Mouse (Mus musculus) limb, embryonic 12.5 days (tissue): ENCODE results near the gene Glp2r. TPM values are rescaled to one million over a fixed set of nuclear protein-coding genes. Genes with fewer than 3 reads are reported as not detected.

Experiments
- ATAC-seq: fragments of 200-750 bp; cut with Nextera tagmentation; 2 replicates; pipeline ENCODE4 v1.8.0; 2017; ENCODE audit warnings: low read depth, moderate TSS enrichment; ENCODE audit not compliant: insufficient number of reproducible peaks, insufficient read depth, low FRiP score, low TSS enrichment
- H3K27ac ChIP-seq: fragments of 300-500 bp; sonication (generic); 2 replicates; pipeline ENCODE4 v1.5.1; 2016; ENCODE audit warnings: mild to moderate bottlenecking, moderate library complexity
- H3K27me3 ChIP-seq: fragments of 300-500 bp; sonication (generic); 2 replicates; pipeline ENCODE4 v1.6.1; 2016; ENCODE audit warnings: mild to moderate bottlenecking, moderate library complexity
- H3K36me3 ChIP-seq: fragments of 300-500 bp; sonication (generic); 2 replicates; pipeline ENCODE4 v1.6.1; 2016; ENCODE audit warnings: mild to moderate bottlenecking, moderate library complexity
- H3K4me1 ChIP-seq: fragments of 300-500 bp; sonication (generic); replicated peaks from 2 replicates; pipeline ENCODE4 v1.6.1; 2016
- H3K4me2 ChIP-seq: fragments of 300-500 bp; sonication (generic); 2 replicates; pipeline ENCODE4 v1.6.1; 2016; ENCODE audit warnings: mild to moderate bottlenecking, moderate library complexity
- H3K4me3 ChIP-seq: fragments of 300-500 bp; sonication (generic); replicated peaks from 2 replicates; pipeline ENCODE4 v1.5.1; 2016; ENCODE audit warnings: mild to moderate bottlenecking
- H3K9ac ChIP-seq: fragments of 300-500 bp; sonication (generic); replicated peaks from 2 replicates; pipeline ENCODE4 v1.6.1; 2016; ENCODE audit warnings: mild to moderate bottlenecking, moderate library complexity
- H3K9me3 ChIP-seq: fragments of 300-500 bp; sonication (generic); 2 replicates; pipeline ENCODE4 v1.6.1; 2016; ENCODE audit warnings: mild to moderate bottlenecking, moderate library complexity
- WGBS: fragments of 180-500 bp; shearing (Covaris S2); methylation state at CpG from one replicate; pipeline ENCODE4 v1.1.7; 2016; 5-methylcytosine and 5-hydroxymethylcytosine counted together
- polyA plus RNA-seq: library from polyadenylated mRNA; unstranded; fragments of >200 nt; fragmentation: Nextera tagmentation; extraction: Ambion mirVana; gene quantifications from 2 replicates; pipeline ENCODE4 v1.2.1, GENCODE M21; 2016

The Glp2r gene
- polyA plus RNA-seq, 1 experiment from 2014 or later: not detected

DNA sequence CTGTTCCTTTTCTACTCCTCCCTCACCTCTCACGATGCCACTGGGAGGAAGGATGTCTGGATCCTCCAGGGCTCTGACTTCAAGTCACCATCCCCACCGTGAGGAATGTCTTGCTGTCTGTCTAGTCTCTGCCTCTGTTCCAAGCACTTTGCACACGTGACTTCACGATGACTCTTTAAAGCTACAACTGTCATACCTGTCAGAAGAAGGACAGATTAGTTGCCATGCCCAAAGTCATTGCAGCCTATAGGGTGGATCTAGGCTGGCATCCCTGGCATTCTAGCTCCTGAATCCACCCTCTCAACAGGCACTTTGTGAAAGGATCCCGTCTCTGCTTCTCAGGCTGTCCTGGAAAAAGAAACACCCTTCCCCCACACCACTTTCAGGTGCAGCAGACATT, 91.7 kb downstream of the Glp2r start:
- H3K4me2 ChIP-seq: no peak overlapping the region
- no peak overlapping the region for H3K9ac ChIP-seq
- H3K36me3 ChIP-seq: no peaks in the 10 kb centered on the region
- no peaks in the 10 kb centered on the region for H3K9me3 ChIP-seq
- H3K4me1 ChIP-seq: no peaks in the 10 kb centered on the region
- no peaks in the 10 kb centered on the region for H3K27me3 ChIP-seq
- 75% methylated on average over 5 of the region's 5 CpGs for WGBS
- no peak for ATAC-seq
- H3K27ac ChIP-seq: no peak overlapping the region
- H3K4me3 ChIP-seq: no peak overlapping the region

DNA sequence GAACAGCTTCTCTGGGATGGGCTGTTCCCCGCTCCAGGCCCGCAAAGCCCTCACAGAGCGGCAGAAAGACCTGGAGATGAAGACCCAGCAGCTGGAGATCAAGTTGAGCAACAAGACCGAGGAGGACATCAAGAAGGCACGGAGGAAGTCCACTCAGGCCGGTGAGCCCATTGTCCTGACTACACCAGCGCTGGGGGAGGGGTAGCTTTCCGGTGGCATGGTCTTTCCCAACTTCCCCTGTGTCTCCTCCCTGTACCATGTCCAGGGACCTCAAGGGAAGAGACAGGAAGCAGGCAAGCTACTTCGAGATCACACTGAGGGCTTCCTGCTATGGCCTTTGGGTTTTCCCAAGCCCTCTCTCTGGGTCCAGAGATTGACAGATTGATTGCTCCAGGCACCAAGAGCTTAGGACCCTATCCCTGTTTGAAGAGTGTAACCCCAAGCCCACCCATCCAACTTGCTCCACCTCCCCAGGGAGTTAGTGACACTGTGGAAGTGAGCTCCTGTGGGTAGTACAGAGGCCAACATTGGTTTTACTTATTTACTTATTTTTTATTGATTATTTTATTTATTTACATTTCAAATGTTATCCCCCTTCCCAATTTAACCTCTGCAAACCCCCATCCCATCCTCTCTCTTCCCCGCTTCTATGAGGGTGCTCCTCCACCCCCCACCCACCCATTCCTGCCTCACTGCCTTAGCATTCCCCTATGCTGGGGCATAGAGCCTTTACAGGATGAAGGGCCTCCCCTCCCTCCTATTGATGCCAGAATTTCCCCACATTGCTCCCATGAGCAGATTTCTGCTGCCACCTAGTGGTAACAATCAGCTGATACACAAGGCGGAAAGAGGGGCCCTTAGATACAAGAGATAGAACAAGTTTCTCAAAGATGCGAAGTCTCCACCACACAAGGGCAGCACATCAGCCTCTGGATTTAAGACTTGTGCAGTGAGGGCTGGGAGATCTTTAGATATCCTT, 95.1 kb downstream of the Glp2r start:
- Histone ChIP-seq H3K36me3 (no peaks in the 10 kb centered on the region), H3K9me3 (no peaks in the 10 kb centered on the region), H3K4me3 (no peak overlapping the region), H3K4me2 (no peak overlapping the region), H3K27me3 (no peaks in the 10 kb centered on the region), H3K4me1 (no peaks in the 10 kb centered on the region), H3K9ac (no peak overlapping the region), H3K27ac (no peak overlapping the region)
- 63% methylated on average over 12 of the region's 12 CpGs for WGBS
- no peak for ATAC-seq

DNA sequence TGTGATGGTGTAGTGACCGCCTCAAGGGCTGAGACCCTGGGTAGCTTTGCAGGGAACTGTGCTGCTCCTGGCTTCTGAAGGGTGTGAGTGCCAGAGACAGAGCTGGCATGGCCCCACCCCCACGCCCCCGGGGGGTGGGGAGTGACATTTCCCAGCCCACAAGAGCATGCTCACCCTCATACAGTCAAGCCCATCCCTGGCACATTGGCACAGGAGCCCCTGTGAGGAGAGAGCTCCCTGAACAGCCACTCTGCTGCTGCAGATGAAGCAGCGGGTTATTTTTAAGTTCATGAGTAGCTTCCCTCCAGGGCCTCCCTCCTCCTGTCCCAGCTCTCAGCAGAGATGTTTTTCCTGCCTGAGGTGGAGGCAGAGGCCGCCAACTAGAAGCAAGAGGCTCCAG, 98.8 kb downstream of the Glp2r start:
- Histone ChIP-seq H3K4me3 (no peak overlapping the region), H3K9ac (no peak overlapping the region), H3K27me3 (no peaks in the 10 kb centered on the region), H3K36me3 (no peaks in the 10 kb centered on the region), H3K4me1 (no peaks in the 10 kb centered on the region), H3K9me3 (no peaks in the 10 kb centered on the region), H3K4me2 (no peak overlapping the region), H3K27ac (no peak overlapping the region)
- WGBS: 74% methylated on average over 5 of the region's 5 CpGs
- ATAC-seq: no peak

DNA sequence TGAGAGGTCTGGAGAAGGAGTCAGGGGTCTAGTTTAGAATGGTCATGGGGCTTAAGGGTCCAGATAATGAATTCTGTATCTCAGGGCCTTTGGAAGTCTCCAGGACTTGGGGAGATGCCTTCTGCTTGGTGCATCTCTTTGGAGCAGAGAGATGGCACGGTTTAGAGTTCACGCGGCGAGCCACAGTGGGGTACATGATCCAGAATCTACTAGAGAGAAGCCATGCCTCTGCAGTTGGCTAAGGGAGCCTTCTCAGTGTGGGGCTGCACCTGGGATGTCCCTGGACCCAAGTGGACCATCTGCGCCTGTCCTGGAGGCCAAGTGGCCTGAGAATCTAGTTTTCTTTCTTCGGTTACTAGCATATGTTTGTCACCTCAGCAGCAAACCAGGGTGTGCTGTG, 100.9 kb downstream of the Glp2r start:
- no peak overlapping the region for H3K9ac ChIP-seq
- 94% methylated on average over 6 of the region's 6 CpGs for WGBS
- no peaks in the 10 kb centered on the region for H3K27me3 ChIP-seq
- H3K36me3 ChIP-seq: no peaks in the 10 kb centered on the region
- no peaks in the 10 kb centered on the region for H3K9me3 ChIP-seq
- no peaks in the 10 kb centered on the region for H3K4me1 ChIP-seq
- H3K4me3 ChIP-seq: no peak overlapping the region
- H3K4me2 ChIP-seq: no peak overlapping the region
- H3K27ac ChIP-seq: no peak overlapping the region
- no peak for ATAC-seq

DNA sequence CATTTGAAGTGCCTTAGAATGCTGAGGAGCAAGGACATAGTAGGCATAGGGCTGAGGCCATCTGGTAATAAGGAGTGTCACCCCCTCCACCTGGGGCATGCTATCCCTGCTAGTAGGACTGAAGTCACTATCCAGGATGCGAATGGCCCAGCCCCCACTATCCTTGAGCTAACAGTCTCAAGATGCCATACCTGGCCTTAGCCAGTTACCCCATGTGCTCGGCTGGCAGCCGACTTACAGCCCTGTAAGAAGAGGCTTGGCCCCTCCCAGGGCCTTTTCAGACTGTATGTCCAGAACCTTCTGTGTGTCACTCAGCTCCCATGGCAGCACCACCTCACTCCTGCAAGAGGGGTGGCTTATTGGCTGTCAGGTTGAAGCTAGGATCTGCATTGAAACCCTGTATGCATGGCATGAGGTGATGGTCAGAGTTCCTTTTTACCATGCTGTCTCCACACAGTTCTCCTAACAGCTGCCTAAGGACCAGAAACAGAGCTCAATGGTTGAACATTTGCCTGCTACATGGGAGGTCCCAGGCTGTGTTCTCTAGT, 102.4 kb downstream of the Glp2r start:
- Histone ChIP-seq H3K4me2 (no peak overlapping the region), H3K4me1 (no peaks in the 10 kb centered on the region), H3K9me3 (no peaks in the 10 kb centered on the region), H3K9ac (no peak overlapping the region), H3K4me3 (no peak overlapping the region), H3K27ac (no peak overlapping the region), H3K27me3 (no peaks in the 10 kb centered on the region), H3K36me3 (no peaks in the 10 kb centered on the region)
- WGBS: 82% methylated on average over 3 of the region's 3 CpGs
- ATAC-seq: no peak

DNA sequence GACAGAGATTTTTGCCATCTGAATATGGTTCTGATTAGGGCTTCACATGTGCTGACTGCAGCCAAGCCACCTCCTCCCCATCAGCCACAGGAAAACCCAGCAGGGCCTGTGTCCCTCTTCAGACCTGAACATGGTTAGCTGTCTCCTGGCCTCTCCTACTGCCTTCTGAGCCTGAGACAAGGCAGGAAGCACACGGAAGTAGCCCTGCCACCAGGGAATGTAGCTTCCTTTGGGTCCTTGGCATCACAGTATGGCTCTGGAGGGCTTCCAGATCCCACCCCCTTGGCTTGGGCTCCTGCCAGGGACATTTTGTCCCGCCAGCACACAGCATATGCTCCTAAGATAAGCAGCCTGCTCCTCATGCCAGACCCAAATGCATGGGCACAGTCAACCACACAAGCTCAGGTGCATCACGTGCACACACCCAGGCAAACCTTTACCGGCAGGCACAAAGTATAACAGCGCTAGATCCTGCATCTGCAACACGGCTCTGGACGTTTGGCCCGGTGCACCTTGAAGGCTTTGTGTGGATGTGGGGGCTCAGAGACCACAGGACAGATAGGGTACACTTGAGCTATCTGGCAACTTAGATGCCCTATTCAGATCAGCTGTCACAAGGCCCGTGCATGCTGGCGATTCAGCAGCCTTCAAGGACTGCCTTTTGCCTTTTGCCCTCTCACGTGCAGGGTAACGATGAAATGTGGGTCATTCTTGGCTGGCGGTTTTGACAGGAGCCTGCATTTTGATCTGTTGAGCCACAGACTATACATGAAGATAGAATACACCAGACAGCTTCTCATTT, 103.2 kb downstream of the Glp2r start:
- Histone ChIP-seq H3K4me3 (no peak overlapping the region), H3K27ac (no peak overlapping the region), H3K4me1 (no peaks in the 10 kb centered on the region), H3K36me3 (no peaks in the 10 kb centered on the region), H3K4me2 (no peak overlapping the region), H3K9me3 (no peaks in the 10 kb centered on the region), H3K9ac (no peak overlapping the region), H3K27me3 (no peaks in the 10 kb centered on the region)
- no peak for ATAC-seq
- 90% methylated on average over 13 of the region's 13 CpGs for WGBS

DNA sequence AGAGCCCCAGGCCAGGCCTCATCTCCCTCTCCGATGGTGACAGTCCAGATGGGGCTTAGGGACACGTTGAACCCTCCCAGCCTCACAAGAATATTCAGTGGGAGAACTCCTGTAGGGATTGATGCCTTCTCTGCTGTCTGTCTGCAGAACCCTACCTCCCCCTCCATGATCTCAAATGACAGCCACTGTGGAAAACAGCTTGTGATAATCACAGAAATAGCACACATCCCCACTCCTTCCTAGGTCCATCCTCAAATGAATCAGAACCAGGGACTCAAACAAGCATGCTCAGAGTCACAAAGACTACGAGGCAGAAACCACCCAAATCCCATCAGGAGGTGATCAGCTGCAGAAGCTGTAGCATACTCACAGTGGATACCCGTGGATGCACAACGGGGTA, 104.8 kb downstream of the Glp2r start:
- H3K27ac ChIP-seq: no peak overlapping the region
- no peak for ATAC-seq
- no peak overlapping the region for H3K4me3 ChIP-seq
- H3K4me2 ChIP-seq: no peak overlapping the region
- WGBS: 80% methylated on average over 5 of the region's 5 CpGs
- H3K36me3 ChIP-seq: no peaks in the 10 kb centered on the region
- no peaks in the 10 kb centered on the region for H3K4me1 ChIP-seq
- no peak overlapping the region for H3K9ac ChIP-seq
- no peaks in the 10 kb centered on the region for H3K9me3 ChIP-seq
- no peaks in the 10 kb centered on the region; the same call in 1 of the 2 replicates for H3K27me3 ChIP-seq

DNA sequence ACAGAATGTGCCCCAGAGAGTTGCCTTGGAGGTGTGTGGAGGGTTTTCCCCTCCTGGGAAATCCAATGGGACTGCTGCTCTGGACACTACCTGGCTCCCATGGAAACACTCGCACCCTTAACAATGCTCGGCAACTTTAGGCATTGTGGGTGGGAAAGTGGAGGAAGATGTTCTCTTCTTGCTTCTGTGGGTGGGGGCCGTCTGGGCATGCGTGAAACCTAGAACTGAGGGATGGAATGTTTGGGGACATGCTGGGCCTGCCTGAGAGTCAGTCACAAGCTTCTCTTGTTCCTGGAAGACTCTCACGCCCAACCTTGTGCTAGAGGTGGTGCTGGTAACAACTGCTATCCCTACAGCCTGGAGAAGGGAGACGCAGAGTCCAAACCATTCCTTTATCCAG, 106.0 kb downstream of the Glp2r start:
- no peak overlapping the region for H3K4me3 ChIP-seq
- no peaks in the 10 kb centered on the region for H3K36me3 ChIP-seq
- H3K27me3 ChIP-seq: no peaks in the 10 kb centered on the region; the same call in 1 of the 2 replicates
- no peaks in the 10 kb centered on the region for H3K4me1 ChIP-seq
- no peak for ATAC-seq
- WGBS: 84% methylated on average over 6 of the region's 6 CpGs
- no peak overlapping the region for H3K4me2 ChIP-seq
- H3K9ac ChIP-seq: no peak overlapping the region
- no peaks in the 10 kb centered on the region for H3K9me3 ChIP-seq
- no peak overlapping the region for H3K27ac ChIP-seq

DNA sequence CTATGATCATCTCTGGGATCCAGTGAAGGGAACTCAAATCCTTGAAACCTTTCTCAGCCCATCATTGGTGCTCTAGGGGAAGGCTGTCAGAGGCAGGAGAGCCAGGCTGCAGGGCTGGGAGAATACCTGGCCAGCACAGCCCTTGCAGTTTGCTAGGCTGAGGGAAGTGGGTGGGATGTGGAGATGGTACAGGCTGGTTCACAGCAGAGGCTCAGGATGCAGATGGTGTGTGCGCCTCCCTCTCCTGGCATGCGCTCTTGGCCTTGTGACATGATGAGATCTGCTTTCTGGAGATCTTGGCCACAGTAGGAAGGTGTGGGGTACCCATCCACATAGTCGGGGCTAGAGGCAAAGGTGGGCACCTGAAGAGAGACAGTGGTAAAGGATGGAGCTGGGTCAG, 106.7 kb downstream of the Glp2r start:
- H3K27ac ChIP-seq: no peak overlapping the region
- no peaks in the 10 kb centered on the region; the same call in 1 of the 2 replicates for H3K27me3 ChIP-seq
- no peaks in the 10 kb centered on the region for H3K36me3 ChIP-seq
- no peak overlapping the region for H3K4me2 ChIP-seq
- ATAC-seq: no peak
- H3K4me3 ChIP-seq: no peak overlapping the region
- WGBS: 95% methylated on average over 3 of the region's 3 CpGs
- no peaks in the 10 kb centered on the region for H3K9me3 ChIP-seq
- no peaks in the 10 kb centered on the region for H3K4me1 ChIP-seq
- H3K9ac ChIP-seq: no peak overlapping the region

DNA sequence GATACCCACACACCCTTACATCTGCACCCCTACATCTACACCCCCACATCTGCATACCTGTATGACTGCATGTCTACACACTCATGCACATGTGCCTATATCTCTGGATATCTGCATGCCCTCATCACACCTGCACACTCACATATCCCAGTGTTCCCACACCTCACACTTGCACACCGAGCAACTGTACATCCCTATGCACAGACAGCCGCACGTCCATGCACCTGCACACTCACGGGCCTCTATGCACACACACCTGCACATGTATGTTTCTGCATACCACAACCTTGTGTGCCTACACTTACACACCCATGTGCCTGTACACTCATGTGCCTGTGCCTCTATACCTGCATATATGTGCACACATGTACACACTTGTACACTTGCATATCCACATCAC, 107.5 kb downstream of the Glp2r start:
- no peak overlapping the region for H3K9ac ChIP-seq
- H3K4me1 ChIP-seq: no peaks in the 10 kb centered on the region
- no peaks in the 10 kb centered on the region for H3K9me3 ChIP-seq
- ATAC-seq: no peak
- H3K4me2 ChIP-seq: no peak overlapping the region
- no peak overlapping the region for H3K27ac ChIP-seq
- H3K4me3 ChIP-seq: no peak overlapping the region
- H3K36me3 ChIP-seq: no peaks in the 10 kb centered on the region
- H3K27me3 ChIP-seq: no peaks in the 10 kb centered on the region; the same call in 1 of the 2 replicates
- 94% methylated on average over 4 of the region's 4 CpGs for WGBS

DNA sequence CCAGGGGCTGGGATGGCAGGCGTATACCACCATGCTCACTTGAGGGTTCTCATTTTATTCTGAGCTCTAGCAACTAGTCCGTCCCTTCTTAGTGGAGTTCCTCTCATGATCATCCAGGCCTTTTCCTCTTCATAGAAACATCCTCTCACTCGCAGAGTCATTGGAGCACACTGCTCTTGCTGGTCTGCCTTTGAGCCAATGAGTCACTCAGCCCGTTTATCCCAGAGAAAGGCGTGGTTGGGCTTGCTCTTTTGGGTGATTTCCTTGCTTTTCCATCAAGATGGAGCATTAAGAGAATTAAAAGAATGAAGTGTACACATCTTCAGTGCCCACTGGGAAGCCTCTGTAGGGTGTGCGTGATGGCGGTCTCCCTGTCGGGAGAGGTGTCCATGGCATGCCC, 109.5 kb downstream of the Glp2r start:
- Histone ChIP-seq H3K4me3 (no peak overlapping the region), H3K27me3 (no peaks in the 10 kb centered on the region; the same call in 1 of the 2 replicates), H3K9ac (no peak overlapping the region), H3K9me3 (no peaks in the 10 kb centered on the region), H3K4me2 (no peak overlapping the region), H3K27ac (no peak overlapping the region), H3K36me3 (no peaks in the 10 kb centered on the region), H3K4me1 (no peaks in the 10 kb centered on the region)
- no peak for ATAC-seq
- WGBS: 90% methylated on average over 8 of the region's 8 CpGs
